Mouse (Mus musculus): ENCODE measurements around the gene Ppif. TPM values are rescaled to one million over a fixed set of nuclear protein-coding genes. Genes with fewer than 3 reads are reported as not detected.
A peak's percentile ranks its signal among the peaks of the same experiment; 100 is the strongest.

Ppif gene
- total RNA-seq, 4 experiments from 2014 or later: 300 to 329 (median 307) TPM

DNA sequence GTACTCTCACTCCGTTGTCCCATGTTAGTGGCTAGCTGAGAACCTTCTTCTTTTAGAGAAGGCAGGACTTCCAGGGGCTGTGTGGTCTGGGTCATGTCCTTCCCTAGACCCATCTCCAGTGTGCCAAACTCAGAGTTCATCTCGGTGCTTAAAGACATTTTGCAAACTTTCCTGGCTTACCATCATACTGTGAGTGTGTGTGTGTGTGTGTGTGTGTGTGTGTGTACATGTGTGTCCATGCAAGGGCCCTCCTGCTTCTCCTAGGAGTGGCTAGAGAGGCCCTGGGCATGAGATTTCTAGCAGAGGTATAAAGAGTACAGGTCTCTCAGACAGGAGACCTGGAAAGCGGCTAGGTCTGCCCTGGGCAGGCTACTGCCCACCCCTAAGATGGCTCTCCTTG lies 42.2 kb downstream of the Ppif start:
- DNase-seq (ENCODE audit: low spot score): no peak

DNA sequence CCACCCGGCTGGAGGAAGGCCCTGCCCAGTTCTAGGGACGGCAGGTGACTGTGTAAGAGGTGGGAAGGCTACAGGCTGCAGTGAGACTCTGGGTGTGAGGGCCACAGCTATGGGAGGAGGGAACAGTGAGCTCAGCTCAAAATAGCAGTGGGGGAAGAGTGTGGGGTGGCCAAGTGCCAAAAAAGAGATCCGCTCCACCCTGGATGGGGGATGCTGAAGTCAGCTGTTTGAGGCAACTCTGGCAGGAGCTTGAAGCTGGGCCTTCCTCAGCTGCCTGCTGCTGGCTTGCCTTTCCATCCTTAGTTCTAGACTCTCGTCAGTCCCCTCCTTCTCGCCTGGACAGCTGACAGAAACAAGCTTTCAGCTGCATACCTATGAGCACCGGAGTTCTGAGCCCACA lies 42.6 kb downstream of the Ppif start:
- peak; percentile 89 for DNase-seq (ENCODE audit: low spot score)

GRCm38 (mm10) chr14:25738591-25739001 lies 44.6 kb downstream of the Ppif start:
- DNase-seq (ENCODE audit: low spot score): peak; percentile 51

- no peak for DNase-seq (ENCODE audit: low spot score)
Measured at GRCm38 (mm10) chr14:25739957-25740565, 46.1 kb downstream of the Ppif start.

- no peak for DNase-seq (ENCODE audit: low spot score)
Measured at GRCm38 (mm10) chr14:25741211-25741610, 47.3 kb downstream of the Ppif start.

- DNase-seq (ENCODE audit: low spot score): no peak
Measured at GRCm38 (mm10) chr14:25741840-25742367, 48.0 kb downstream of the Ppif start.

DNA sequence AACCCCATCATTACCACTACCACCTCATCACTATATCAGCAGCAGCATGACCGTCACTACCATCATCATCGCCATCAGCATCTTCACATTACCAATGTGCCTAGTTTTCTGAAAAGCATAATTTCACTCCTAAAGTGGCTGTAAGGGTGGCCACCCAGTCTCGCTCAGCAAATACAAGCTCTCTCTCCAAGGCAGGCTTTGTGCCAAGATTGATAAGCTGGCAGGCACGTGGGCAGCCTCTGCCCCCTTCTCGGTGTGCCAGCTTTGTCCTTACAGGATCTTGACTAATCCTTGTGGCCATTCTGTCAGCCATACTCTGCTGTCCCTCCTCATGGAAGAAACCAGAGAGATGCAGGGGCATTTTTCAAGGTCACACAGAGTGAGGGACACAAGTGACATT lies 49.0 kb downstream of the Ppif start:
- DNase-seq (ENCODE audit: low spot score): no peak

GRCm38 (mm10) chr14:25745365-25746184 lies 51.6 kb downstream of the Ppif start:
- DNase-seq (ENCODE audit: low spot score): no peak

GRCm38 (mm10) chr14:25746371-25746770 lies 52.4 kb downstream of the Ppif start:
- DNase-seq (ENCODE audit: low spot score): no peak

GRCm38 (mm10) chr14:25746971-25747945 lies 53.3 kb downstream of the Ppif start:
- peak; percentile 60 for DNase-seq (ENCODE audit: low spot score)

GRCm38 (mm10) chr14:25747996-25748756 lies 54.2 kb downstream of the Ppif start:
- no peak for DNase-seq (ENCODE audit: low spot score)

DNA sequence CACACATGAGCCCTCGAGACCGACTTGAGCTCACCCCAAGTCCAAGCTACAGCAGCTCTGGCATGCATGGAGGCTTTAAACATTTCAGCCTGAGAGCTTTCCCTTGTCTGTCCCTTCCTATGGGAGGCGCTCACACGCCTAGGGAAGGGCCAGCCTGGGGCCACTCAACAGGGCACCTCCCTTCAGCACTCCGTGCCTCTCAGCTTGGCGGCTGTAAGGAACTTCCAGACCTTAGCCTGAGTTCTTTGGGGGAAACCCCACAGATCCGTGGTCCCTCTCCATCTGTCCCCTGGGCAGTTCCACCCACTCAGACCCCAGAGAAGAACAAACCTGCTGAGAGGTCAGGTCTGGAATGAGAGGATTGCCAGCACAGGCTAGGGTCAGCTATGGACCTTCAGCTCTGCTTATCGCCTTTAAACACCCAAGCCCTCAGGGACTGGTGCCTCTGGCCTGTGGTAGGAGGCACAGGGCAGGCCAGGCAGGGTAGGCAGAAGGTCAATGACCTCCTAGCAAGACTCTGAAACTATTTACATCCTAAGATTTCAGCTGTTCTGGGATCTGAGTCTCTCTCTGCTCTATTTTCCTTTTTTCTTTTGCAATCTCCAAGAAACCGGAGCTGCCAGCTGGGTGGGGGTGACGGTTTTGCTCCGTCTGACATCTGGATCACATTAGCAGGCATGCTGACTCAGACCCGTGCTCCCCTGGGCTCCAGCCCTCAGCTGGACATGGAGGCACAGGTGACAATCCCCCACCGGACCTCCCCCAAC lies 55.4 kb downstream of the Ppif start:
- no peak for DNase-seq (ENCODE audit: low spot score)

Other genes starting within 250 kb of the Ppif start
- 10 to 100 TPM; 34.7 to 44.1 (median 40.4) TPM for gene Zmiz1, start 235.0 kb upstream of the Ppif start, total RNA-seq (2022)
- 10 to 100 TPM; 28.3 to 37.1 (median 32.0) TPM for gene Zcchc24, start 74.9 kb downstream of the Ppif start, total RNA-seq (2022)
- gene Anxa11, start 148.0 kb downstream of the Ppif start, total RNA-seq (2022): 10 to 100 TPM; 79.8 to 88.1 (median 84.4) TPM
- 1 to 10 TPM in 3 of 4 experiments, under 1 TPM in 1; 0.88 to 5.5 (median 3.0) TPM for gene Plac9a, start 208.9 kb downstream of the Ppif start, total RNA-seq (2022)
- gene Tmem254a, start 233.5 kb downstream of the Ppif start, total RNA-seq (2022): under 1 TPM in 3 of 4 experiments, not detected in 1; 0.35 to 0.75 (median 0.50) TPM
- gene Cphx1, start 244.2 kb downstream of the Ppif start, total RNA-seq (2022): not detected